Mouse (Mus musculus): Measurements from ENCODE around the gene Tacr3. TPM values are rescaled to one million over a fixed set of nuclear protein-coding genes. Genes with fewer than 3 reads are reported as not detected.

Gene Tacr3
- polyA plus RNA-seq, 1 experiment from 2014 or later: 0.01 TPM

DNA sequence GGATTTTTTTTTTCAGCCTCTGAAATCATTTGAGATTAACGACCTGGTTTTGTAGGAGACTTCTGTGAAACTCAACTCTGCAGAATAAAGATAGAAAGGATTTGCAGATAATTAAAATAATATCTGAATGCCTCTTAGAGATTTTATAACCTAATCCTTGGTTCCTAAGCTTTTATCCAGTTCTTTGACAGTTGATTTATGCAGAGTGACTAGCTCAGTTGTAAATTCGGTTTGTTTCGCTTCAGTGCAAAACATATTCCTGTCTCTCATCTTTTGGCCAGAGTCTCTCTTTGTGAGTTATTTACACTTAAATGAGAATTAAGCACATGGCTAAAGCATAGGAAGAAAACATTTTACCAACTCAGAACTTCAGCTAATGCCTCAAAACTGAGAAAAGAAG is 151.3 kb downstream of the Tacr3 start:
- no peak for ATAC-seq

More for the DNA sequence above, 151.3 kb downstream of the Tacr3 start:
- ChIA-PET POLR2A (no interaction called here), CTCF (interaction anchor here (1.6 kb wide), 1 partner anchor 16 kb away, joined by 4 read pairs; no protein-coding TSS in a partner anchor)
- in situ Hi-C loops (cut with MboI; ENCODE audit: low pct_unique_long_range_greater_than_20kb): no loop called here
- no peaks in the 10 kb centered on the region for H3K27me3 ChIP-seq
- no peak for TF ChIP-seq CTCF (IDR thresholded peaks at IDR 0.05)
- no peak for DNase-seq (ENCODE audit: low read depth, low spot score)

Data from Patski (cell line).